28 mouse cellular contexts compared by ENCODE assay signal in genomic region chr2:71089766-71090165, GRCm38 (mm10). TPM values are rescaled to one million over a fixed set of nuclear protein-coding genes. Genes with fewer than 3 reads are reported as not detected.
"Had no signal": no experiment of that assay in that cellular context is flagged by ENCODE, and none has a peak within 500 bp of the region (broad histone marks: within the 10 kb centered on the region; RNA-seq: fewer than 3 reads in every experiment).

No protein-coding gene starts in this region.

- H3K9me3 ChIP-seq: heart, embryonic 10.5 days; heart, embryonic 12.5 days; hindbrain, embryonic 10.5 days; hindbrain, embryonic 12.5 days; intestine, embryonic 15.5 days; kidney, embryonic 15.5 days; limb, embryonic 13.5 days; limb, embryonic 15.5 days had no signal

- H3K4me2 ChIP-seq: heart, embryonic 12.5 days; hindbrain, embryonic 12.5 days; hindbrain, embryonic 14.5 days; intestine, embryonic 15.5 days; kidney, embryonic 15.5 days; limb, embryonic 13.5 days; limb, embryonic 15.5 days had no signal

- H3K4me1 ChIP-seq: heart, embryonic 10.5 days; hindbrain, embryonic 10.5 days; hindbrain, embryonic 12.5 days; intestine, embryonic 15.5 days; kidney, embryonic 15.5 days; limb, embryonic 13.5 days; limb, embryonic 15.5 days had no signal

- DNase-seq: gastrocnemius, adult 2 months; gastrocnemius, postnatal 10 days; gastrocnemius, postnatal 25 days; heart, adult 18-20 months; heart, postnatal 10 days; heart, postnatal 4 days; kidney, adult 11 months; kidney, adult 2 months; kidney, adult 9 months; kidney, postnatal 14 days; kidney, postnatal 36 days; layer of hippocampus, adult 9-11 months; layer of hippocampus, postnatal 36 days; left cerebral cortex, postnatal 4 days had no signal

- H3K4me3 ChIP-seq: gastrocnemius, adult 2 months; heart, embryonic 10.5 days; heart, embryonic 12.5 days; hindbrain, embryonic 10.5 days; hindbrain, embryonic 12.5 days; intestine, embryonic 15.5 days; kidney, embryonic 15.5 days; limb, embryonic 13.5 days; limb, embryonic 15.5 days had no signal

- H3K27me3 ChIP-seq: heart, embryonic 12.5 days; hindbrain, embryonic 12.5 days; intestine, embryonic 15.5 days; kidney, embryonic 15.5 days; limb, embryonic 13.5 days; limb, embryonic 15.5 days had no signal

- H3K9ac ChIP-seq: heart, embryonic 12.5 days; hindbrain, embryonic 12.5 days; hindbrain, embryonic 14.5 days; intestine, embryonic 15.5 days; kidney, embryonic 15.5 days; limb, embryonic 13.5 days; limb, embryonic 15.5 days; liver, embryonic 14.5 days had no signal

- H3K27ac ChIP-seq: gastrocnemius, adult 2 months; heart, embryonic 10.5 days; hindbrain, embryonic 10.5 days; hindbrain, embryonic 12.5 days; hindbrain, embryonic 14.5 days; intestine, embryonic 15.5 days; kidney, embryonic 15.5 days; kidney, postnatal 0 days; limb, embryonic 13.5 days; limb, embryonic 15.5 days; liver, embryonic 14.5 days had no signal

- ATAC-seq: hindbrain, embryonic 16.5 days; inflammation-experienced regulatory T-cells, adult 6 months; intestine, embryonic 15.5 days had no signal

RNA-seq across cellular contexts. Expression of gene Cybrd1, which starts 28.0 kb away (rescaled TPM):
- total RNA-seq: granulocyte monocyte progenitor cell, adult 5-6 weeks had no signal
